Mouse (Mus musculus) midbrain, postnatal 0 days (tissue): ENCODE data around the gene Chn2. TPM values are rescaled to one million over a fixed set of nuclear protein-coding genes. Genes with fewer than 3 reads are reported as not detected.

Experiments
- ATAC-seq: fragments of 200-750 bp; cut with Nextera tagmentation; 2 replicates; pipeline ENCODE4 v1.8.0; 2017; ENCODE audit warnings: moderate number of reproducible peaks, mild to moderate bottlenecking, moderate TSS enrichment, moderate library complexity; ENCODE audit not compliant: low FRiP score
- DNase-seq: peaks from one replicate; pipeline ENCODE4 v3.0.0-alpha.2; 2015; ENCODE audit warnings: low spot score
- H3K27ac ChIP-seq: fragments of 300-500 bp; sonication (generic); 2 replicates; pipeline ENCODE4 v1.5.1; 2014; ENCODE audit warnings: low read depth, mild to moderate bottlenecking, low read length, mixed read lengths
- H3K27me3 ChIP-seq: fragments of 300-500 bp; sonication (generic); 2 replicates; pipeline ENCODE4 v1.6.1; 2014; ENCODE audit warnings: low read length, control low read depth, mixed read lengths; ENCODE audit not compliant: insufficient read depth
- H3K36me3 ChIP-seq: fragments of 300-500 bp; sonication (generic); 2 replicates; pipeline ENCODE4 v1.6.1; 2014; ENCODE audit warnings: low read length, control low read depth, mixed read lengths; ENCODE audit not compliant: insufficient read depth
- H3K4me1 ChIP-seq: fragments of 300-500 bp; sonication (generic); 2 replicates; pipeline ENCODE4 v1.6.1; 2014; ENCODE audit warnings: mild to moderate bottlenecking, control low read depth, antibody characterized with exemption, low read length, mixed read lengths; ENCODE audit not compliant: insufficient read depth
- H3K4me2 ChIP-seq: fragments of 300-500 bp; sonication (generic); 2 replicates; pipeline ENCODE4 v1.6.1; 2014; ENCODE audit warnings: low read depth, mild to moderate bottlenecking, low read length, mixed read lengths; ENCODE audit not compliant: poor library complexity, severe bottlenecking
- H3K4me3 ChIP-seq: fragments of 300-500 bp; sonication (generic); 2 replicates; pipeline ENCODE4 v1.5.1; 2014; ENCODE audit warnings: low read depth, mild to moderate bottlenecking, low read length, moderate library complexity
- H3K9ac ChIP-seq: fragments of 300-500 bp; sonication (generic); replicated peaks from 2 replicates; pipeline ENCODE4 v1.6.1; 2014; ENCODE audit warnings: mild to moderate bottlenecking, low read length, moderate library complexity, mixed read lengths; ENCODE audit not compliant: poor library complexity, severe bottlenecking
- H3K9me3 ChIP-seq: fragments of 300-500 bp; sonication (generic); 2 replicates; pipeline ENCODE4 v1.6.1; 2016; ENCODE audit warnings: low read length, control low read depth
- CTCF ChIP-seq: IDR thresholded peaks from 2 replicates; pipeline ENCODE4 v1.5.1; 2016; ENCODE audit warnings: antibody characterized with exemption, mild to moderate bottlenecking
- WGBS: fragments of 180-500 bp; shearing (Covaris S2); extraction: QIAGEN DNeasy Blood & Tissue Kit; methylation state at CpG from one replicate; pipeline ENCODE4 v1.1.7; 2014; 5-methylcytosine and 5-hydroxymethylcytosine counted together
- polyA plus RNA-seq: library from polyadenylated mRNA; unstranded; fragments of >200 nt; fragmentation: Nextera tagmentation; extraction: Ambion mirVana; gene quantifications from 2 replicates; pipeline ENCODE4 v1.2.1, GENCODE M21; 2015
- total RNA-seq: library from RNA; depleted of rRNA; stranded (reverse); fragments of >200 nt; gene quantifications from 2 replicates; pipeline ENCODE4 v1.2.3, GENCODE M21; 2014

Gene Chn2
- total and polyA plus RNA-seq, 2 experiments from 2014 or later = 21.4 to 36.4 TPM

DNA sequence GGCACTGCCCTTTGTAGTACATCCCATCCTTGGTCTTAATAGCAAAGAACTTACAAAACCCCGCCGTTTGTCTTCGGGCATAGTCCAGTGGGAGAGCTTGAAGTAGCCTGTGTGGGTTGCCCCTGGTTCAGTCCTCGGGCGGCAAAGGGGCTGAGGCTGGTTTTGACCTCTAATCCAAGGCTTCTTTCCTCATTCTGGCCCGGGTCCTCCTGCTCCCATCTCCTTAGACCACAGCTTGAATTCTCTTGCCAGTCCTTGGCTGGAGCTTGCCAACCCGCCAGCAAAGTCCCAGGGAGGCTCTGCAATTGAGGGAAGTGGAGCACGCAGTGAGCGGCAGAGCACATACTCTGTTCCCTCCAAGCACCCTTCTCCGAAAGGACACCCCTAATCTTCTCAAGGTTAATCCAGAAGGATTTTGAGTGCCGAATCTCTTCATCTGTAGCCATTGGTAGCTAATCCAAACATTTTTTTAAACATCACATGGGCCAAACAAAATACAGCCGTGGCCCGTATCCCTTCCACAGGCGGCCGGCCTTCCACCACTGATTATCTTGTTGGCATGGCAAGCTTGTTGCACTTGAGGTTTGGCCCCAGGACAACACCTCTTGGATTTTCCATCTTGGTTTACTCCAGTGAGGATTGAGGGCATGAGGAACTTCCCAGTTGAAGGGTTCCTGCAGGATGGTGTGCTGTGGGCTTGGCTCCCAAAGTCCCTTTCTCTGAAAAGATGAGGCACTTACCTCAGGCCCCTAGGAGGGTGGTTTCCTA is 41.3 kb downstream of the Chn2 start:
- no peak overlapping the region for H3K27ac ChIP-seq
- TF ChIP-seq CTCF = no peak
- H3K4me3 ChIP-seq = no peak overlapping the region
- no peaks in the 10 kb centered on the region for H3K36me3 ChIP-seq
- H3K4me2 ChIP-seq = no peak overlapping the region
- H3K9me3 ChIP-seq = no peaks in the 10 kb centered on the region
- DNase-seq = no peak
- H3K9ac ChIP-seq = no peak overlapping the region
- no peaks in the 10 kb centered on the region for H3K27me3 ChIP-seq
- no peaks in the 10 kb centered on the region for H3K4me1 ChIP-seq
- 92% methylated on average over 15 of the region's 15 CpGs for WGBS
- ATAC-seq = no peak

DNA sequence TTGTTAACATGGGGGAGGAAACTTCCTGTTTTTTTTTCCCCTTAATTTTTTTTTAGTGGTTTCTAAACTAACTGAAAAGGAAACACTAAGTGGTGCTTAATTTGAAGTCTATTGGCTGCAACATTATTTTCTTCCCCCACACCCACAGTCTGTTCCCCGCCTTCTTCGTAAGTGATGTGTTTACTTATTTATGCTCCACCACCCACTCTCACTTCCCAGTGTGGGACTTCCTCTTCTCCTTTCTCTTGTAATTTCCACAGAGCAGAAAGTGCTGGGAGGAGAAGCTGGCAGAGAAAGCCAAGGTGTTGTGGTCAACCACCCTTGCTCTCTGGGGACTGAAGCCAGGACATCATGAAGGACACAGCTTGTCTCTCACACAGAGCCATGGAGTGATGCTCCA is 43.2 kb downstream of the Chn2 start:
- H3K4me2 ChIP-seq = no peak overlapping the region
- no peaks in the 10 kb centered on the region for H3K4me1 ChIP-seq
- no peak for DNase-seq
- 82% methylated on average over 2 of the region's 2 CpGs for WGBS
- H3K27me3 ChIP-seq = no peaks in the 10 kb centered on the region
- ATAC-seq = no peak
- H3K9ac ChIP-seq = no peak overlapping the region
- no peak overlapping the region for H3K4me3 ChIP-seq
- no peaks in the 10 kb centered on the region for H3K9me3 ChIP-seq
- no peak for TF ChIP-seq CTCF
- no peak overlapping the region for H3K27ac ChIP-seq
- no peaks in the 10 kb centered on the region for H3K36me3 ChIP-seq

DNA sequence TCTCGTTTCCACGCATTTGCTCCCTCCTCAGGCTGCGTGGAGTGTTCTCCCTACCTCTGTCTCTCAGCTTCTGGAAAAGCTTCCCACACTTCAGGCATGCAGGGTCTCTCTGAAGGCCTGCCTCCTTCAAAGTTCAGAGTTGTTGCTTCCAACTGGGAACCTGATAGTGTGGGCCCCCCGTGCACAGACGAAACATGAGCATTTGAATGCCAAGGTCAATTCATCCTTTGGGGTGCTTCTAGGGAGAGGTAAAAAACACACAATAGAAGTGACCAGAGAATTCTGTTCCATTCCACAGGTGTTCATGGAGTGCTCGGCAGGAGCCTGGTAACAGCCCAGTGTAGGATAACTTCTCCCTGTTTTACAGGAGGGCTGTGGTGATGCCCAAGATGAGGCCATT is 44.7 kb downstream of the Chn2 start:
- WGBS = 87% methylated on average over 6 of the region's 6 CpGs
- no peak overlapping the region for H3K27ac ChIP-seq
- no peaks in the 10 kb centered on the region for H3K27me3 ChIP-seq
- H3K36me3 ChIP-seq = no peaks in the 10 kb centered on the region
- H3K4me1 ChIP-seq = no peaks in the 10 kb centered on the region
- TF ChIP-seq CTCF = no peak
- H3K9me3 ChIP-seq = no peaks in the 10 kb centered on the region
- ATAC-seq = no peak
- H3K9ac ChIP-seq = no peak overlapping the region
- no peak overlapping the region for H3K4me3 ChIP-seq
- no peak for DNase-seq
- H3K4me2 ChIP-seq = no peak overlapping the region

DNA sequence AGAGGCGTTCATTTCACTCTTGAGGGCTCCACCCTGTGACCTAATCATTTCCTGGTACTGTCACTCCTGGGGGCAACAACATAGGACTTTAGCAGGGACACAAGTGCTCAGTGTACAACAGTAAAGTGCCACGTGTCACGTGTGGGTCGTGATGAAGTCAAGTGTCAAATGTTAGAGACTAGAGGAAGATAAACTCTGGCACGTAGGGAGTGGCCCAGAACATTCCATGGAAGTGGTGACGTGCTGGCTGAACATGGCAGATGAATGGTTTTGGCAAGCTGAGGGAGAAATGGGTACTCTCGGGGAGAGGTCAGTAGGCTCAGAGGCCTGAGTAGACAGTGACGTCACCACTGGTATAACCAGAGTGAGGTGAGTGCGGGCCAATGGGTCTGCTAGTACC is 45.7 kb downstream of the Chn2 start:
- H3K4me1 ChIP-seq = no peaks in the 10 kb centered on the region
- TF ChIP-seq CTCF = no peak
- H3K36me3 ChIP-seq = no peaks in the 10 kb centered on the region
- DNase-seq = no peak
- H3K27me3 ChIP-seq = no peaks in the 10 kb centered on the region
- H3K4me3 ChIP-seq = no peak overlapping the region
- H3K4me2 ChIP-seq = no peak overlapping the region
- H3K9ac ChIP-seq = no peak overlapping the region
- no peak overlapping the region for H3K27ac ChIP-seq
- no peak for ATAC-seq
- H3K9me3 ChIP-seq = no peaks in the 10 kb centered on the region
- WGBS = 91% methylated on average over 9 of the region's 9 CpGs

DNA sequence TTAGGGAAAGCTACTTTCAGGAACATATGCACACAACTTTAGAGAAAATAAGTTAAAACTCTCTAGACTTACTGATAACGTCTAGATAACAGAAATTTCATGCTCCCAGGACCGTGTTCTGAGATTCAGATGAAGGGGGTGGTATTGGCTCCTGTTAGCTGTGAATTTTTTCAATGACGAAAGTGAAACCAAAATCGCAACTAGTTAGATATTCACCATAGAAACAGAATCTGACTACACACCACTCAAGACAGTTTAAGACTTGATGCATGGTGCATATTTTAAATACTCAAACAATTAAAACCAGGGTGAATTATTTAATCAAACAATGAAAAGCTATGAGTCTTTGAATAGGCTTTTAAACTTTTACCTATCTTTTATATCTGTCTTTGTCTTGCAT is 48.8 kb downstream of the Chn2 start:
- Histone ChIP-seq H3K4me1 (no peaks in the 10 kb centered on the region), H3K36me3 (no peaks in the 10 kb centered on the region), H3K9me3 (no peaks in the 10 kb centered on the region), H3K4me3 (no peak overlapping the region), H3K27ac (no peak overlapping the region), H3K4me2 (no peak overlapping the region), H3K9ac (no peak overlapping the region), H3K27me3 (no peaks in the 10 kb centered on the region)
- 83% methylated on average over 4 of the region's 4 CpGs for WGBS
- DNase-seq (no peak), ATAC-seq (no peak)
- TF ChIP-seq CTCF = no peak

DNA sequence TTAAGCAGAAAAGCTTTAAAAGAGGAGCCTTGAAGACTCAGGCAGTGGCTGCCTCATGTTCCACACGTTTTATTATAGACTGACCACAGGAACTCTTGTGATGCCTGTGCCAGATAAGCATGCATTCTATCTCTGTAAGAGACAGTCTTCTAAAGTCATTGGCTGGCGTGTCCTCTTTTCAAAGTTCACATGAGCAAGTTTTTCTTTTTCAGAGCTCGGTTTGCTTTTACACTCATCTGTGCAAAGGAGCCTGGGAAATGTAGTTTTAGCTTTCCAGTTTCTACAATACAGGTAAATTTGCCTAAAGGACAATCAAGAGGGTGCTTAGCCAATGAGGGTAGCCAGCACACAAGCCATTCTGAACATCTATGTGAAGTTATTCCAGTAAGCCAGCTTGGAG is 51.5 kb downstream of the Chn2 start:
- ATAC-seq = no peak
- no peak overlapping the region for H3K4me2 ChIP-seq
- no peak overlapping the region for H3K27ac ChIP-seq
- no peaks in the 10 kb centered on the region for H3K27me3 ChIP-seq
- DNase-seq = no peak
- H3K36me3 ChIP-seq = no peaks in the 10 kb centered on the region
- H3K9ac ChIP-seq = no peak overlapping the region
- no peaks in the 10 kb centered on the region for H3K9me3 ChIP-seq
- TF ChIP-seq CTCF = no peak
- H3K4me3 ChIP-seq = no peak overlapping the region
- H3K4me1 ChIP-seq = no peaks in the 10 kb centered on the region
- WGBS = 79% methylated on average over 3 of the region's 3 CpGs
